8 mouse cellular contexts compared by ENCODE assay signal in genomic region chr10:44380476-44381208, GRCm38 (mm10).
DNase-seq lines count a peak whose midpoint lies in the region; ATAC-seq and TF ChIP-seq lines count a peak whose summit lies in the region.

No protein-coding gene starts in this region.

- no peaks in the 10 kb centered on the region for H3K27me3 ChIP-seq in embryonic facial prominence, embryonic 10.5 days (replicated peaks; ENCODE audit: low read depth, poor library complexity, severe bottlenecking)
- H3K27me3 ChIP-seq in heart, embryonic 13.5 days (replicated peaks), result no peaks in the 10 kb centered on the region
- no peaks in the 10 kb centered on the region for H3K27me3 ChIP-seq in kidney, postnatal 0 days (ENCODE audit: insufficient read depth, low read length)
- H3K27me3 ChIP-seq in liver, embryonic 12.5 days (replicated peaks), result 0 out of 2 replicates have a peak, but pooled peaks cover 5% of the 10 kb centered on the region
- no peaks in the 10 kb centered on the region for H3K27me3 ChIP-seq in myocyte (ENCODE audit: control insufficient read depth, insufficient read depth, insufficient read length)

- peaks cover 25% of the 10 kb centered on the region for H3K4me1 ChIP-seq in embryonic facial prominence, embryonic 10.5 days
- H3K4me1 ChIP-seq in heart, embryonic 13.5 days, result peaks cover 21% of the 10 kb centered on the region
- H3K4me1 ChIP-seq in kidney, postnatal 0 days (replicated peaks; ENCODE audit: insufficient read depth, low read length), result peaks cover 9% of the 10 kb centered on the region; the same call in 1 of the 2 replicates
- H3K4me1 ChIP-seq in liver, embryonic 12.5 days, result peaks cover 15% of the 10 kb centered on the region

- TF ChIP-seq CTCF in kidney, postnatal 0 days (IDR thresholded peaks at IDR 0.05; ENCODE audit: low read depth), result no peak

- H3ac ChIP-seq in myocyte (ENCODE audit: control insufficient read depth, insufficient read length), result no peak overlapping the region

- ATAC-seq in heart, embryonic 13.5 days (ENCODE audit: extremely low read depth, insufficient number of reproducible peaks, low FRiP score, low TSS enrichment), result no peak; the same call in 1 of the 2 replicates
- ATAC-seq in kidney, postnatal 0 days (replicated peaks; ENCODE audit: low FRiP score, low read depth), result 0 out of 2 replicates have a peak, but pooled peaks have one; percentile 46
- no peak for ATAC-seq in liver, embryonic 12.5 days

- peak overlapping the region; percentile 70 for H3K27ac ChIP-seq in embryonic facial prominence, embryonic 10.5 days (replicated peaks)
- H3K27ac ChIP-seq in heart, embryonic 13.5 days (replicated peaks), result peak overlapping the region; percentile 29
- 0 out of 2 replicates have a peak overlapping the region, but pooled peaks have one; percentile 19 for H3K27ac ChIP-seq in kidney, postnatal 0 days
- no peak overlapping the region for H3K27ac ChIP-seq in liver, embryonic 12.5 days

- no peak overlapping the region for H3K4me3 ChIP-seq in embryonic facial prominence, embryonic 10.5 days
- H3K4me3 ChIP-seq in heart, embryonic 13.5 days, result peak overlapping the region; percentile 21
- peak overlapping the region; percentile 14; the same call in 1 of the 2 replicates for H3K4me3 ChIP-seq in kidney, postnatal 0 days (replicated peaks; ENCODE audit: low read depth, low read length)
- H3K4me3 ChIP-seq in liver, embryonic 12.5 days, result peak overlapping the region; percentile 33
- H3K4me3 ChIP-seq in myocyte, result no peak overlapping the region

- DNase-seq in retina, postnatal 1 day, result peak; percentile 21
- no peak for DNase-seq in retina, embryonic 14.5 days (ENCODE audit: low spot score)
- DNase-seq in embryonic facial prominence, embryonic 10.5 days (ENCODE audit: low spot score), result peak; percentile 30
- peak; percentile 68 for DNase-seq in kidney, postnatal 0 days (ENCODE audit: low spot score)
- DNase-seq in thymus, postnatal 25 days, result peak; percentile 64

- H3K9me3 ChIP-seq in embryonic facial prominence, embryonic 10.5 days, result no peaks in the 10 kb centered on the region
- H3K9me3 ChIP-seq in heart, embryonic 13.5 days, result no peaks in the 10 kb centered on the region
- no peaks in the 10 kb centered on the region for H3K9me3 ChIP-seq in kidney, postnatal 0 days (replicated peaks; ENCODE audit: low read length)
- H3K9me3 ChIP-seq in liver, embryonic 12.5 days (replicated peaks), result no peaks in the 10 kb centered on the region

- H3K4me2 ChIP-seq in heart, embryonic 13.5 days, result peak overlapping the region; percentile 54
- peak overlapping the region; percentile 46 for H3K4me2 ChIP-seq in kidney, postnatal 0 days (ENCODE audit: low read length)
- H3K4me2 ChIP-seq in liver, embryonic 12.5 days, result peak overlapping the region; percentile 57
- peak overlapping the region; percentile 12 for H3K4me2 ChIP-seq in myocyte (ENCODE audit: low read depth)

- TF ChIP-seq POLR2A in myocyte (IDR thresholded peaks at IDR 0.05; ENCODE audit: insufficient read length, low read depth), result no peak

- H3K9ac ChIP-seq in heart, embryonic 13.5 days, result peak overlapping the region; percentile 52
- H3K9ac ChIP-seq in kidney, postnatal 0 days (ENCODE audit: low read depth, low read length), result 0 out of 2 replicates have a peak overlapping the region, but pooled peaks have one; percentile 27
- peak overlapping the region; percentile 29; the same call in 1 of the 2 replicates for H3K9ac ChIP-seq in liver, embryonic 12.5 days

- H3K79me2 ChIP-seq in myocyte (ENCODE audit: control insufficient read depth, insufficient read depth), result no peaks in the 10 kb centered on the region

- 49% methylated on average over 20 of the region's 20 CpGs for WGBS in embryonic facial prominence, embryonic 10.5 days
- 36% methylated on average over 20 of the region's 20 CpGs for WGBS in heart, embryonic 13.5 days
- WGBS in kidney, postnatal 0 days, result 41% methylated on average over 20 of the region's 20 CpGs
- 27% methylated on average over 20 of the region's 20 CpGs for WGBS in liver, embryonic 12.5 days (ENCODE audit: insufficient replicate concordance)

- no peaks in the 10 kb centered on the region for H3K36me3 ChIP-seq in embryonic facial prominence, embryonic 10.5 days (replicated peaks)
- no peaks in the 10 kb centered on the region for H3K36me3 ChIP-seq in heart, embryonic 13.5 days
- H3K36me3 ChIP-seq in kidney, postnatal 0 days (ENCODE audit: insufficient read depth, low read length), result no peaks in the 10 kb centered on the region
- H3K36me3 ChIP-seq in liver, embryonic 12.5 days, result no peaks in the 10 kb centered on the region
- no peaks in the 10 kb centered on the region for H3K36me3 ChIP-seq in myocyte (ENCODE audit: control insufficient read depth, insufficient read depth)

TF ChIP-seq in myocyte, 11 proteins besides CTCF, POLR2A, EP300 and RAD21:
- TF ChIP-seq TCF3 (IDR thresholded peaks at IDR 0.05; ENCODE audit: insufficient read length, low read depth), result no peak
- no peak for TF ChIP-seq REST (IDR thresholded peaks at IDR 0.05; ENCODE audit: insufficient read depth, insufficient read length)
- no peak for TF ChIP-seq SRF (IDR thresholded peaks at IDR 0.05; ENCODE audit: control insufficient read depth, insufficient read length, low read depth)
- TF ChIP-seq MAX (IDR thresholded peaks at IDR 0.05; ENCODE audit: low read depth), result no peak
- TF ChIP-seq E2F4 (IDR thresholded peaks at IDR 0.05; ENCODE audit: insufficient read depth), result no peak
- TF ChIP-seq USF1 (IDR thresholded peaks at IDR 0.05; ENCODE audit: low read depth), result no peak
- no peak for TF ChIP-seq TCF12 (IDR thresholded peaks at IDR 0.05; ENCODE audit: insufficient read depth, poor library complexity, severe bottlenecking)
- TF ChIP-seq CEBPB (IDR thresholded peaks at IDR 0.05; ENCODE audit: insufficient read depth, poor library complexity, severe bottlenecking), result no peak
- no peak for TF ChIP-seq POLR2AphosphoS2 (IDR thresholded peaks at IDR 0.05; ENCODE audit: insufficient read length, low read depth)
- no peak for TF ChIP-seq MYOG (IDR thresholded peaks at IDR 0.05; ENCODE audit: control insufficient read depth in 1 of 3, insufficient read depth in 1 of 3, insufficient read length in 2 of 3, low read depth in 2 of 3)
- no peak for TF ChIP-seq MYOD1 (IDR thresholded peaks at IDR 0.05; ENCODE audit: control insufficient read depth in 1 of 3, insufficient read length in 2 of 3, low read depth in 2 of 3)

Comparison
In these comparisons a context has a peak if more than half of its experiments do, and no peak if none do; other contexts are left out.
1. H3K4me3 ChIP-seq: peak in heart, embryonic 13.5 days (single experiment), kidney, postnatal 0 days (single experiment) and liver, embryonic 12.5 days (single experiment); none in embryonic facial prominence, embryonic 10.5 days (single experiment) and myocyte (single experiment).
2. Peak in every context shown above with its lines, with median percentiles within 50 percentile points of each other: H3K4me2 ChIP-seq and H3K9ac ChIP-seq.